Mouse (Mus musculus) T-helper 1 cell (primary cell): ENCODE data around the gene Pkp4.

Experiments
- in situ Hi-C: fragments of 300-600 bp; cut with MboI, MseI; formaldehyde crosslinking; loops from one replicate; pipeline ENCODE4 v1.15.1; 2025; ENCODE audit warnings: high pct_unique_total_duplicates

Pkp4 gene

GRCm38 (mm10) chr2:59212846-59213245 lies 52.2 kb downstream of the Pkp4 start:
- in situ Hi-C loops: loop anchor here (10.0 kb wide), 1 partner anchor 338 kb away; no protein-coding TSS in a partner anchor

- in situ Hi-C loops: loop anchor here (10.0 kb wide), 1 partner anchor 343 kb away; no protein-coding TSS in a partner anchor
Measured at GRCm38 (mm10) chr2:59217931-59218330, 57.3 kb downstream of the Pkp4 start.

GRCm38 (mm10) chr2:59219997-59220789 lies 59.5 kb downstream of the Pkp4 start:
- in situ Hi-C loops: loop anchor here (10.0 kb wide), 2 partner anchors 345 to 1135 kb away; no protein-coding TSS in a partner anchor

GRCm38 (mm10) chr2:59226383-59226782 lies 65.7 kb downstream of the Pkp4 start:
- in situ Hi-C loops: loop anchor here (10.0 kb wide), 1 partner anchor 1142 kb away; no protein-coding TSS in a partner anchor

- in situ Hi-C loops: loop anchor here (10.0 kb wide), 1 partner anchor 1142 kb away; no protein-coding TSS in a partner anchor
Measured at GRCm38 (mm10) chr2:59227011-59227410, 66.4 kb downstream of the Pkp4 start.

- in situ Hi-C loops: loop anchor here (10.0 kb wide), 1 partner anchor 1143 kb away; no protein-coding TSS in a partner anchor
Measured at GRCm38 (mm10) chr2:59227508-59228263, 67.0 kb downstream of the Pkp4 start.

- in situ Hi-C loops: loop anchor here (10.0 kb wide), 1 partner anchor 1145 kb away; no protein-coding TSS in a partner anchor
Measured at GRCm38 (mm10) chr2:59229250-59229895, 68.7 kb downstream of the Pkp4 start.

GRCm38 (mm10) chr2:59230656-59231055 lies 70.0 kb downstream of the Pkp4 start:
- in situ Hi-C loops: no loop called here

GRCm38 (mm10) chr2:59231514-59231913 lies 70.9 kb downstream of the Pkp4 start:
- in situ Hi-C loops: no loop called here

- in situ Hi-C loops: no loop called here
Measured at GRCm38 (mm10) chr2:59233294-59233923, 72.8 kb downstream of the Pkp4 start.

GRCm38 (mm10) chr2:59233936-59234335 lies 73.3 kb downstream of the Pkp4 start:
- in situ Hi-C loops: no loop called here

GRCm38 (mm10) chr2:59234537-59234936 lies 73.9 kb downstream of the Pkp4 start:
- in situ Hi-C loops: no loop called here

GRCm38 (mm10) chr2:59239841-59240395 lies 79.3 kb downstream of the Pkp4 start:
- in situ Hi-C loops: no loop called here

GRCm38 (mm10) chr2:59242117-59242516 lies 81.5 kb downstream of the Pkp4 start:
- in situ Hi-C loops: no loop called here

GRCm38 (mm10) chr2:59244273-59245097 lies 83.8 kb downstream of the Pkp4 start:
- in situ Hi-C loops: no loop called here

- in situ Hi-C loops: no loop called here
Measured at GRCm38 (mm10) chr2:59245098-59245388, 84.4 kb downstream of the Pkp4 start.

- in situ Hi-C loops: no loop called here
Measured at GRCm38 (mm10) chr2:59248806-59249205, 88.2 kb downstream of the Pkp4 start.

- in situ Hi-C loops: no loop called here
Measured at GRCm38 (mm10) chr2:59252818-59253217, 92.2 kb downstream of the Pkp4 start.

GRCm38 (mm10) chr2:59253435-59253834 lies 92.8 kb downstream of the Pkp4 start:
- in situ Hi-C loops: no loop called here

- in situ Hi-C loops: no loop called here
Measured at GRCm38 (mm10) chr2:59258821-59259231, 98.2 kb downstream of the Pkp4 start.
